Mouse (Mus musculus): ENCODE results near the gene Myzap.

Myzap gene

DNA sequence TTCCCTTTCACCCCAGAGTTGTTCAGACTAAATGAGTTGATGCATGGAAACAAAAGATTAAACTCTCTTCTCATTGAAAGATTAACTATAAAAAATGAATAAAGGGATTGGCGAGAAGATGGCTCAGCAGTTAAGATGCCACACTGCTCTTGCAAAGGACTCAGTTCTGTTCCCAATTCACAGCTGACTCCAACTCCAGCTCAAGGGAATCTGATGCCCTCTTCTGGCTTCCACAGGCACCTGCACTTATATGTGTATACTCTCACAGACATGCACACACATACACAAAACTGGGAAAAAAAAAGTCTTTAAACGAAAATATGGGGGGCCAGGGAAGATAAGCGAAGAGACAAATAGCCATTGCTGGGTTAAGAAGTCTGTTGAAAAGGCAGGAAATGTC, 115.6 kb downstream of the Myzap start:
- DNase-seq: no peak

DNA sequence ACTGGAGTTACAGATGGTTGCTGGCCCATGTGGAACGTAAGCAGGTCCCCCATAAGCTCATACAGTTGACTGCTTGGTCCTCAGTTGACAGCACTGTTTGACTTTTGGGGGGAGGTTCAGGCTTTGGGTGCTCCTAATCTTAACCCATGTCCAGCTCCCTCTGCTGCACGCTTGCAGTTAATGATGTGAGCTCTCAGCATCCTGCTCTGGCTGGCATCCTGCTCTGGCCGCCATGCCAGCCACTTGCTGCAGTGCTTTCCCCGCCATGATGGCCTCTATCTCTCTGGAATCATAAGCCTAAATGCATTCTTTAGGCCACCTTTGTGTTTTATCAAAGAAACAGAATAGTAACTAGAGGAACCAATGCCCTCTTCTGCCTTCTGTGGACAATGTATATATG, 116.6 kb downstream of the Myzap start:
- DNase-seq: no peak

DNA sequence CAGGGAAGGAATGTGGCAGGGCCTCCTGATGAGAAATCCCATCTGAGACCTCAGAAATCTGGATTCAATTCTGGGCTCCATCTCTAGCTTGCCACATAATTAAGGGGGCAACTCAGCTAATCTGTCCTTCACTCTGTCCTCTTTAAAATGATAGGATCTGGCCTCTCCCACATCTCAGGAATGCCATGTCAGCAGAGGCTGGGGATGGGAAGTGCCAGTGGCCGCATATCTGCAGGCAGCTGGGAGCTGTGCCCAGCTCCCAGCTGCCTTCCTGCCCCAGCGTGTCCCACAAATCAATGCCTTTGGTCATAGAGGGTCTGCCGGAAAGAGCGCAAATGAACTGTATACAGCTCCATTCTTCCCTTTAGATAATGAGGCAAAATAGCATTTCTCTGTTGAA, 124.7 kb downstream of the Myzap start:
- no peak for DNase-seq

GRCm38 (mm10) chr9:71466111-71466510, 126.0 kb downstream of the Myzap start:
- DNase-seq: peak; percentile 53

DNA sequence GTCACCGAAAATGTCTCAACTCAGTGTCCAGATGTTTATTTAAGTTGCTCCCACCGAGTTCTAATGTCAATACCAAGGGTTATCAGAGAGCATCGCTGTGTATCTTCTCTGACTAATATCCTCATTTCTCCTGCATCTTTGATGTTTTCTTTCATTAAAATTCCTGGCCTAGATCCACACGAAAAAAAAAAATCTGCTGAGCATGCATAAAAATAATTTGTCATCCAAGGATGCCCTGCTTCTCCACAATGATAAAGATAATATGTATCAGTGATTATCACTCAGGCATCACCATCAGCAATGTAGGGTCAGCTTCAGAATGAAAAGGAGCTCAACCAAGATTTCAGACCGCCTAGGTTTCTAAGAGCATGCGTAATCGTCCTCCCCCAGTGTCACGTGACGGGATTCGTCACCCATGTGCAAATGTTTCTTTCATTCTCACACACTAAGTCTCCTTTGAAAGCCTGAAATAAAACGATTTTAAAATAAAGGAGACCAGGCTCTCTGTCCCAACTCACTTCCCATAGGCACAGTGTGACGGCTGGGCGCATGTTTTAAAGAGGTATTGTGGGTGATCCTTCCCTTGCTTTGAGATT, 129.0 kb downstream of the Myzap start:
- no peak for DNase-seq

DNA sequence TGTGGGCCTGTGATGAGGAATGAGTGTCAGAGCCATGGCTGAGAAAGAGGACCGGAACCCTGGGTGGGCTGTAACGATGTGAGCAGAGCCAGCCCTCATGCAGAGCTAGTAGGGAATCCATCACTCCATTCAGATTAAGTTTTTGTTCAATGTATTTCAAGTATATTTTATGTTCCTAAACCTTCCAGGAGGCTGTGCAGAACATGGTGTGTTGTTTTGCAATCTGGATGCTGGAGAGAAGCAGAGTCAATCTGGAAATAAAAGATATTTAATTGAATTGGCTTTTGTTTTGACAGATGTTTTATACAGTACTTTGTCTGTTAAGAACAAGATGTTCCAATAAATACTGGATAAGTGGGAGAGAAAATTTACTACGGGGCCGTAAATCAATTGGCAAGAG, 135.4 kb downstream of the Myzap start:
- DNase-seq: no peak
